Mouse (Mus musculus) liver, adult 2 months (tissue): ENCODE measurements around the gene Rfc2. TPM values are rescaled to one million over a fixed set of nuclear protein-coding genes. Genes with fewer than 3 reads are reported as not detected.

Experiments used
- DNase-seq: peaks from one replicate; pipeline ENCODE4 v3.0.0-alpha.2; 2011; ENCODE audit warnings: low read depth, low spot score; ENCODE audit errors: extremely low read depth
- H3K27ac ChIP-seq: fragments of 200-500 bp; replicated peaks from 2 replicates; pipeline ENCODE4 v1.5.1; 2012; ENCODE audit warnings: low read depth, mild to moderate bottlenecking, control low read depth, inconsistent platforms, low read length; ENCODE audit not compliant: insufficient read depth
- H3K27me3 ChIP-seq: fragments of 200-500 bp; 2 replicates; pipeline ENCODE4 v1.6.1; 2012; ENCODE audit warnings: mild to moderate bottlenecking, moderate library complexity, low read length, inconsistent platforms; ENCODE audit not compliant: control insufficient read depth, insufficient read depth
- H3K36me3 ChIP-seq: fragments of 200-500 bp; 2 replicates; pipeline ENCODE4 v1.6.1; 2012; ENCODE audit warnings: low read length, inconsistent platforms; ENCODE audit not compliant: control insufficient read depth, insufficient read depth
- H3K4me1 ChIP-seq: fragments of 200-500 bp; 2 replicates; pipeline ENCODE4 v1.6.1; 2011; ENCODE audit warnings: low read length; ENCODE audit not compliant: control insufficient read depth, insufficient read depth
- H3K4me3 ChIP-seq: fragments of 200-500 bp; 2 replicates; pipeline ENCODE4 v1.5.1; 2011; ENCODE audit warnings: low read depth, mild to moderate bottlenecking, control low read depth, low read length, moderate library complexity; ENCODE audit not compliant: insufficient read depth
- H3K79me2 ChIP-seq: fragments of 200-500 bp; 2 replicates; pipeline ENCODE4 v1.6.1; 2012; ENCODE audit warnings: inconsistent platforms, mild to moderate bottlenecking, low read length, moderate library complexity; ENCODE audit not compliant: control insufficient read depth, insufficient read depth
- H3K9ac ChIP-seq: fragments of 200-500 bp; 2 replicates; pipeline ENCODE4 v1.6.1; 2012; ENCODE audit warnings: low read depth, mild to moderate bottlenecking, control low read depth, inconsistent platforms, low read length
- CTCF ChIP-seq: fragments of 200-500 bp; IDR thresholded peaks from 2 replicates; pipeline ENCODE4 v1.5.1; 2011; ENCODE audit warnings: low read depth, low read length, control low read depth
- POLR2A ChIP-seq: fragments of 200-500 bp; IDR thresholded peaks from 2 replicates; pipeline ENCODE4 v1.6.1; 2011; ENCODE audit warnings: low read length, control low read depth; ENCODE audit not compliant: insufficient read depth; ENCODE audit errors: extremely low read depth
- WGBS: fragments of 180-500 bp; shearing (Covaris S2); methylation state at CpG from one replicate; pipeline ENCODE4 v1.1.7; 2018; 5-methylcytosine and 5-hydroxymethylcytosine counted together
- polyA plus RNA-seq: library from polyadenylated mRNA; depleted of rRNA; stranded (reverse); fragments of >200 nt; gene quantifications from 2 replicates; pipeline ENCODE4 v1.2.3, GENCODE M21; 2012
- total RNA-seq: library from RNA; depleted of rRNA; stranded (reverse); fragments of >200 nt; gene quantifications from 2 replicates; pipeline ENCODE4 v1.2.3, GENCODE M21; 2014

Gene Rfc2
- total and polyA plus RNA-seq, 2 experiments: 15.3 to 24.4 TPM

GRCm38 (mm10) chr5:134560071-134560449 is 21.1 kb upstream of the Rfc2 start, which contains the start of gene Syna:
Gene Syna (minus strand): TSS chr5:134560171.
- no peak for TF ChIP-seq CTCF
- no peak for TF ChIP-seq POLR2A
- Histone ChIP-seq H3K79me2 (no peaks in the 10 kb centered on the region), H3K27me3 (no peaks in the 10 kb centered on the region), H3K27ac (no peak within 1 kb of the TSS), H3K36me3 (no peaks in the 10 kb centered on the region), H3K4me3 (no peak within 1 kb of the TSS), H3K4me1 (no peaks in the 10 kb centered on the region), H3K9ac (no peak within 1 kb of the TSS)
- DNase-seq: no peak
- WGBS: 91% methylated on average over 7 of the region's 7 CpGs

GRCm38 (mm10) chr5:134560450-134561171 is 20.6 kb upstream of the Rfc2 start:
- no peak for DNase-seq
- Histone ChIP-seq H3K27me3 (no peaks in the 10 kb centered on the region), H3K4me1 (no peaks in the 10 kb centered on the region), H3K27ac (no peak overlapping the region), H3K9ac (no peak overlapping the region), H3K36me3 (no peaks in the 10 kb centered on the region), H3K79me2 (no peaks in the 10 kb centered on the region), H3K4me3 (no peak overlapping the region)
- no peak for TF ChIP-seq POLR2A
- no peak for TF ChIP-seq CTCF
- 86% methylated on average over 16 of the region's 16 CpGs for WGBS

GRCm38 (mm10) chr5:134564272-134564671 is 16.9 kb upstream of the Rfc2 start:
- no peak for DNase-seq
- Histone ChIP-seq H3K27ac (no peak overlapping the region), H3K27me3 (no peaks in the 10 kb centered on the region), H3K79me2 (no peaks in the 10 kb centered on the region), H3K4me3 (no peak overlapping the region), H3K9ac (no peak overlapping the region), H3K4me1 (no peaks in the 10 kb centered on the region), H3K36me3 (no peaks in the 10 kb centered on the region)
- WGBS: 98% methylated on average over 2 of the region's 2 CpGs
- TF ChIP-seq CTCF (no peak), POLR2A (no peak)

- Histone ChIP-seq H3K36me3 (no peaks in the 10 kb centered on the region), H3K4me1 (no peaks in the 10 kb centered on the region; the same call in 1 of the 2 replicates), H3K27ac (no peak overlapping the region), H3K4me3 (no peak overlapping the region), H3K27me3 (no peaks in the 10 kb centered on the region), H3K79me2 (no peaks in the 10 kb centered on the region), H3K9ac (no peak overlapping the region)
- TF ChIP-seq CTCF (no peak), POLR2A (no peak)
- WGBS: 91% methylated on average over 6 of the region's 6 CpGs
- no peak for DNase-seq
These were observed 15.5 kb upstream of the Rfc2 start for GRCm38 (mm10) chr5:134565696-134566095.

- H3K79me2 ChIP-seq: no peaks in the 10 kb centered on the region
- DNase-seq: no peak
These were observed 13.7 kb upstream of the Rfc2 start for GRCm38 (mm10) chr5:134567445-134567844.

GRCm38 (mm10) chr5:134568030-134568429 is 13.1 kb upstream of the Rfc2 start:
- 92% methylated on average over 3 of the region's 3 CpGs for WGBS
- Histone ChIP-seq H3K4me3 (no peak overlapping the region), H3K79me2 (no peaks in the 10 kb centered on the region), H3K9ac (no peak overlapping the region), H3K36me3 (no peaks in the 10 kb centered on the region), H3K4me1 (peaks cover 4% of the 10 kb centered on the region; the same call in 1 of the 2 replicates), H3K27ac (no peak overlapping the region), H3K27me3 (no peaks in the 10 kb centered on the region)
- TF ChIP-seq CTCF: no peak
- no peak for TF ChIP-seq POLR2A
- DNase-seq: no peak

More at GRCm38 (mm10) chr5:134567445-134567844, 13.7 kb upstream of the Rfc2 start:
- Histone ChIP-seq H3K9ac (no peak overlapping the region), H3K27ac (no peak overlapping the region), H3K4me1 (peaks cover 4% of the 10 kb centered on the region; the same call in 1 of the 2 replicates), H3K4me3 (no peak overlapping the region), H3K27me3 (no peaks in the 10 kb centered on the region), H3K36me3 (no peaks in the 10 kb centered on the region)
- TF ChIP-seq CTCF: no peak
- TF ChIP-seq POLR2A: no peak
- WGBS: 75% methylated on average over 4 of the region's 4 CpGs
